Mouse (Mus musculus): ENCODE results near the gene B4galt5. TPM values are rescaled to one million over a fixed set of nuclear protein-coding genes. Genes with fewer than 3 reads are reported as not detected.

B4galt5 gene
- total RNA-seq, 1 experiment, result 40.5 TPM

DNA sequence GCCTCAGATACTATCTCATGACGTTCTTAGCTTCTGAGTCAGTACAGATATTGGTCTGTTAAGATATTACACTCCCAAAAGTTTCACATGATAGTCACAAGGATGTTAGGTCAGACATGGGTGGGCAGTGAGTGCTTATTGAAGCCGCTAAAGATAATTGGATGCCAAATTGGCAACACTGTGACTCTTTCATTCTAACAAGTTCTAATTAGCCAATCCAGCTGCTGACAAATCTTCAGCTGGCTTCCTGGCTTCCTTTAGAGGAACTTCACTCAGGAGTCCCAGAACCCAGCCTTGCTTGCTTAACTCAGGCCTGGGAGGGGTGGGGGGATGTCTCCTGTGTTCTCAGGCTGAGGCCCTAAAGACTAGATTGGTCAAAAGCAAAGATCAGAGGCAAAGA lies 9.5 kb upstream of the B4galt5 start:
- no peak for DNase-seq (ENCODE audit: low read depth, low spot score)
- TF ChIP-seq HCFC1 (IDR thresholded peaks at IDR 0.05; ENCODE audit: borderline replicate concordance, insufficient read depth, low read length) (no peak), MAFK (IDR thresholded peaks at IDR 0.05; ENCODE audit: insufficient read depth, low read depth, low read length) (no peak), ZNF384 (IDR thresholded peaks at IDR 0.05; ENCODE audit: low read depth, low read length) (no peak), ZC3H11A (IDR thresholded peaks at IDR 0.05; ENCODE audit: borderline replicate concordance, low read depth, low read length) (no peak), CHD2 (IDR thresholded peaks at IDR 0.05; ENCODE audit: low read depth, low read length) (no peak)
- H3K4me3 ChIP-seq (ENCODE audit: insufficient read depth in 1 of 2, low read depth in 1 of 2, low read length in 2 of 2, poor library complexity in 1 of 2, severe bottlenecking in 1 of 2), result no peak overlapping the region
- H3K4me1 ChIP-seq (ENCODE audit: control insufficient read depth in 2 of 2, insufficient read depth in 2 of 2, low read length in 2 of 2, poor library complexity in 1 of 2), result peaks cover 0 to 3% of the 10 kb centered on the region in 2 experiments; a peak in 1 of 4 replicates
- no peak overlapping the region for H3K9ac ChIP-seq (ENCODE audit: insufficient read depth, low read depth, low read length, poor library complexity, severe bottlenecking)
- H3K27ac ChIP-seq (ENCODE audit: insufficient read depth, low read depth, low read length, poor library complexity, severe bottlenecking), result no peak overlapping the region
- no peaks in the 10 kb centered on the region for H3K36me3 ChIP-seq (ENCODE audit: control insufficient read depth, insufficient read depth, low read length, poor library complexity, severe bottlenecking)
- in situ Hi-C loops (cut with MboI; ENCODE audit: low sequenced_read_pairs in 2 of 2, unreplicated experiment in 2 of 2), result no loop called here
- H3K9me3 ChIP-seq (ENCODE audit: control insufficient read depth, insufficient read depth, low read depth, low read length), result no peaks in the 10 kb centered on the region

- Histone ChIP-seq H3K36me3 (ENCODE audit: control insufficient read depth, insufficient read depth, low read length, poor library complexity, severe bottlenecking) (no peaks in the 10 kb centered on the region), H3K9ac (ENCODE audit: insufficient read depth, low read depth, low read length, poor library complexity, severe bottlenecking) (no peak overlapping the region), H3K4me1 (ENCODE audit: control insufficient read depth in 2 of 2, insufficient read depth in 2 of 2, low read length in 2 of 2, poor library complexity in 1 of 2) (no peaks in the 10 kb centered on the region), H3K4me3 (ENCODE audit: insufficient read depth in 1 of 2, low read depth in 1 of 2, low read length in 2 of 2, poor library complexity in 1 of 2, severe bottlenecking in 1 of 2) (no peak overlapping the region), H3K27ac (ENCODE audit: insufficient read depth, low read depth, low read length, poor library complexity, severe bottlenecking) (no peak overlapping the region), H3K9me3 (ENCODE audit: control insufficient read depth, insufficient read depth, low read depth, low read length) (no peaks in the 10 kb centered on the region)
- in situ Hi-C loops (cut with MboI; ENCODE audit: low sequenced_read_pairs in 2 of 2, unreplicated experiment in 2 of 2), result no loop called here
- no peak for DNase-seq (ENCODE audit: low read depth, low spot score)
- TF ChIP-seq HCFC1 (IDR thresholded peaks at IDR 0.05; ENCODE audit: borderline replicate concordance, insufficient read depth, low read length) (no peak), ZC3H11A (IDR thresholded peaks at IDR 0.05; ENCODE audit: borderline replicate concordance, low read depth, low read length) (no peak), ZNF384 (IDR thresholded peaks at IDR 0.05; ENCODE audit: low read depth, low read length) (no peak), MAFK (IDR thresholded peaks at IDR 0.05; ENCODE audit: insufficient read depth, low read depth, low read length) (no peak), CHD2 (IDR thresholded peaks at IDR 0.05; ENCODE audit: low read depth, low read length) (no peak)
Observed at GRCm38 (mm10) chr2:167356885-167357284, 7.9 kb upstream of the B4galt5 start.

- H3K27ac ChIP-seq (ENCODE audit: insufficient read depth, low read depth, low read length, poor library complexity, severe bottlenecking), result no peak overlapping the region
- DNase-seq (ENCODE audit: low read depth, low spot score), result no peak
- in situ Hi-C loops (cut with MboI; ENCODE audit: low sequenced_read_pairs in 2 of 2, unreplicated experiment in 2 of 2), result no loop called here
- 0 out of 4 replicates have a peak, but pooled peaks cover 0 to 6% of the 10 kb centered on the region in 2 experiments for H3K4me1 ChIP-seq (ENCODE audit: control insufficient read depth in 2 of 2, insufficient read depth in 2 of 2, low read length in 2 of 2, poor library complexity in 1 of 2)
- H3K36me3 ChIP-seq (ENCODE audit: control insufficient read depth, insufficient read depth, low read length, poor library complexity, severe bottlenecking), result no peaks in the 10 kb centered on the region
- no peak overlapping the region for H3K4me3 ChIP-seq (ENCODE audit: insufficient read depth in 1 of 2, low read depth in 1 of 2, low read length in 2 of 2, poor library complexity in 1 of 2, severe bottlenecking in 1 of 2)
- TF ChIP-seq HCFC1 (IDR thresholded peaks at IDR 0.05; ENCODE audit: borderline replicate concordance, insufficient read depth, low read length) (no peak), MAFK (IDR thresholded peaks at IDR 0.05; ENCODE audit: insufficient read depth, low read depth, low read length) (no peak), ZNF384 (IDR thresholded peaks at IDR 0.05; ENCODE audit: low read depth, low read length) (no peak), ZC3H11A (IDR thresholded peaks at IDR 0.05; ENCODE audit: borderline replicate concordance, low read depth, low read length) (no peak), CHD2 (IDR thresholded peaks at IDR 0.05; ENCODE audit: low read depth, low read length) (no peak)
- no peak overlapping the region for H3K9ac ChIP-seq (ENCODE audit: insufficient read depth, low read depth, low read length, poor library complexity, severe bottlenecking)
- no peaks in the 10 kb centered on the region for H3K9me3 ChIP-seq (ENCODE audit: control insufficient read depth, insufficient read depth, low read depth, low read length)
Observed at GRCm38 (mm10) chr2:167354611-167355165, 5.7 kb upstream of the B4galt5 start.

DNA sequence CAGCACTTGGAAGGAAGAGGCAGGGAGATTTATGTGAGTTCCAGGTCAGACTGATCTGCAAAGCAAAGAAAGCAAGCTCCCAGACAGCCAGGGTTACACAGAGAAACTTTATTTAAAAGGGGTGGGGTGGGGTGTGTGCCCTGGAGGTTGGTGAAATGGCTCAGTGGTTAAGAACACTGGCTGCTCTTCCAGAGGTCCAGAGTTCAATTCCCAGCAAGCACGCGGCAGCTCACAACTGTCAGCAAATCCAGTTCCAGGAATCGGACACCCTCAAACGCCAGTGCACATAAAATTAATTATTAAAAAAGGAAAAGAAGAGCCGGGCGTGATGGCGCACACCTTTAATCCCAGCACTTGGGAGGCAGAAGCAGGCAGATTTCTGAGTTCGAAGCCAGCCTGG lies 5.1 kb upstream of the B4galt5 start:
- TF ChIP-seq HCFC1 (IDR thresholded peaks at IDR 0.05; ENCODE audit: borderline replicate concordance, insufficient read depth, low read length), result no peak
- no peak for TF ChIP-seq CHD2 (IDR thresholded peaks at IDR 0.05; ENCODE audit: low read depth, low read length)
- TF ChIP-seq MAFK (IDR thresholded peaks at IDR 0.05; ENCODE audit: insufficient read depth, low read depth, low read length), result no peak
- TF ChIP-seq ZC3H11A (IDR thresholded peaks at IDR 0.05; ENCODE audit: borderline replicate concordance, low read depth, low read length), result no peak
- TF ChIP-seq ZNF384 (IDR thresholded peaks at IDR 0.05; ENCODE audit: low read depth, low read length), result no peak
- no peaks in the 10 kb centered on the region for H3K9me3 ChIP-seq (ENCODE audit: control insufficient read depth, insufficient read depth, low read depth, low read length)
- in situ Hi-C loops (cut with MboI; ENCODE audit: low sequenced_read_pairs in 2 of 2, unreplicated experiment in 2 of 2), result no loop called here
- no peak overlapping the region for H3K27ac ChIP-seq (ENCODE audit: insufficient read depth, low read depth, low read length, poor library complexity, severe bottlenecking)
- 0 out of 4 replicates have a peak, but pooled peaks cover 0 to 6% of the 10 kb centered on the region in 2 experiments for H3K4me1 ChIP-seq (ENCODE audit: control insufficient read depth in 2 of 2, insufficient read depth in 2 of 2, low read length in 2 of 2, poor library complexity in 1 of 2)
- H3K9ac ChIP-seq (ENCODE audit: insufficient read depth, low read depth, low read length, poor library complexity, severe bottlenecking), result no peak overlapping the region
- H3K36me3 ChIP-seq (ENCODE audit: control insufficient read depth, insufficient read depth, low read length, poor library complexity, severe bottlenecking), result no peaks in the 10 kb centered on the region
- no peak overlapping the region for H3K4me3 ChIP-seq (ENCODE audit: insufficient read depth in 1 of 2, low read depth in 1 of 2, low read length in 2 of 2, poor library complexity in 1 of 2, severe bottlenecking in 1 of 2)
- DNase-seq (ENCODE audit: low read depth, low spot score), result no peak
